Mouse (Mus musculus) embryonic facial prominence, embryonic 11.5 days (tissue): ENCODE data around the gene Zfp367. TPM values are rescaled to one million over a fixed set of nuclear protein-coding genes. Genes with fewer than 3 reads are reported as not detected.

Experiments
- ATAC-seq: fragments of 200-750 bp; cut with Nextera tagmentation; replicated peaks from 2 replicates; pipeline ENCODE4 v1.8.0; 2017; ENCODE audit warnings: low read depth; ENCODE audit not compliant: insufficient number of reproducible peaks, low FRiP score, low TSS enrichment
- DNase-seq: peaks from one replicate; pipeline ENCODE4 v3.0.0-alpha.2; 2015; ENCODE audit warnings: low spot score
- H3K27ac ChIP-seq: fragments of 300-500 bp; sonication (generic); replicated peaks from 2 replicates; pipeline ENCODE4 v1.5.1; 2014; ENCODE audit warnings: mild to moderate bottlenecking, low read depth, low read length, control low read depth
- H3K27me3 ChIP-seq: fragments of 300-500 bp; sonication (generic); 2 replicates; pipeline ENCODE4 v1.6.1; 2014; ENCODE audit warnings: mild to moderate bottlenecking, low read length, moderate library complexity, mixed read lengths; ENCODE audit not compliant: control insufficient read depth, insufficient read depth
- H3K36me3 ChIP-seq: fragments of 300-500 bp; sonication (generic); replicated peaks from 2 replicates; pipeline ENCODE4 v1.6.1; 2014; ENCODE audit warnings: low read depth, mild to moderate bottlenecking, low read length, moderate library complexity, mixed read lengths; ENCODE audit not compliant: control insufficient read depth, insufficient read depth
- H3K4me1 ChIP-seq: fragments of 300-500 bp; sonication (generic); 2 replicates; pipeline ENCODE4 v1.6.1; 2014; ENCODE audit warnings: low read length, mixed read lengths; ENCODE audit not compliant: control insufficient read depth, insufficient read depth
- H3K4me2 ChIP-seq: fragments of 300-500 bp; sonication (generic); 2 replicates; pipeline ENCODE4 v1.6.1; 2014; ENCODE audit warnings: low read depth, mild to moderate bottlenecking, control low read depth, low read length, moderate library complexity
- H3K4me3 ChIP-seq: fragments of 300-500 bp; sonication (generic); 2 replicates; pipeline ENCODE4 v1.5.1; 2014; ENCODE audit warnings: low read depth, low read length, control low read depth
- H3K9ac ChIP-seq: fragments of 300-500 bp; sonication (generic); replicated peaks from 2 replicates; pipeline ENCODE4 v1.6.1; 2014; ENCODE audit warnings: mild to moderate bottlenecking, control low read depth, low read length
- H3K9me3 ChIP-seq: fragments of 300-500 bp; sonication (generic); replicated peaks from 2 replicates; pipeline ENCODE4 v1.6.1; 2016; ENCODE audit warnings: mild to moderate bottlenecking, low read length, inconsistent platforms, mixed read lengths; ENCODE audit not compliant: control insufficient read depth
- WGBS: fragments of 180-500 bp; shearing (Covaris S2); extraction: QIAGEN DNeasy Blood & Tissue Kit; methylation state at CpG from one replicate; pipeline ENCODE4 v1.1.7; 2014; 5-methylcytosine and 5-hydroxymethylcytosine counted together
- polyA plus RNA-seq: library from polyadenylated mRNA; unstranded; fragments of >200 nt; fragmentation: Nextera tagmentation; extraction: Ambion mirVana; gene quantifications from 2 replicates; pipeline ENCODE4 v1.2.1, GENCODE M21; 2014

Zfp367 gene
- polyA plus RNA-seq, 1 experiment from 2014 or later, result 18.7 TPM

GRCm38 (mm10) chr13:64152671-64153082 lies 325 bp downstream of the Zfp367 start:
- H3K9ac ChIP-seq, result peak overlapping the region; percentile 75
- ATAC-seq, result peak; percentile 25; the same call in 1 of the 2 replicates
- H3K4me2 ChIP-seq, result peak overlapping the region; percentile 90
- H3K27me3 ChIP-seq, result no peaks in the 10 kb centered on the region
- no peaks in the 10 kb centered on the region for H3K4me1 ChIP-seq
- peak overlapping the region; percentile 88 for H3K27ac ChIP-seq
- H3K36me3 ChIP-seq, result no peaks in the 10 kb centered on the region
- no peak for DNase-seq
- no peaks in the 10 kb centered on the region for H3K9me3 ChIP-seq
- 0% methylated on average over 60 of the region's 61 CpGs for WGBS
- H3K4me3 ChIP-seq, result peak overlapping the region; percentile 93

- Histone ChIP-seq H3K27me3 (no peaks in the 10 kb centered on the region), H3K4me3 (peak overlapping the region; percentile 93), H3K9ac (peak overlapping the region; percentile 75), H3K4me1 (no peaks in the 10 kb centered on the region), H3K27ac (peak overlapping the region; percentile 88), H3K4me2 (peak overlapping the region; percentile 90), H3K36me3 (no peaks in the 10 kb centered on the region), H3K9me3 (no peaks in the 10 kb centered on the region)
- WGBS, result under 1% methylated on average over 42 of the region's 42 CpGs
- peak; percentile 87 for DNase-seq
- peak; percentile 39 for ATAC-seq
Observed at GRCm38 (mm10) chr13:64152241-64152669, 747 bp downstream of the Zfp367 start.

GRCm38 (mm10) chr13:64150121-64150520 lies 2.9 kb downstream of the Zfp367 start:
- H3K4me3 ChIP-seq, result no peak overlapping the region
- H3K4me1 ChIP-seq, result no peaks in the 10 kb centered on the region
- no peak overlapping the region for H3K27ac ChIP-seq
- 73% methylated on average over 5 of the region's 5 CpGs for WGBS
- ATAC-seq (no peak), DNase-seq (no peak)
- no peaks in the 10 kb centered on the region for H3K27me3 ChIP-seq
- no peak overlapping the region for H3K4me2 ChIP-seq
- H3K9me3 ChIP-seq, result no peaks in the 10 kb centered on the region
- H3K9ac ChIP-seq, result no peak overlapping the region
- H3K36me3 ChIP-seq, result no peaks in the 10 kb centered on the region

- H3K9ac ChIP-seq, result peak overlapping the region; percentile 74
- WGBS, result 43% methylated on average over 15 of the region's 15 CpGs
- H3K4me1 ChIP-seq, result no peaks in the 10 kb centered on the region
- no peak for ATAC-seq
- no peaks in the 10 kb centered on the region for H3K36me3 ChIP-seq
- peak overlapping the region; percentile 55 for H3K4me3 ChIP-seq
- H3K27me3 ChIP-seq, result no peaks in the 10 kb centered on the region
- no peaks in the 10 kb centered on the region for H3K9me3 ChIP-seq
- DNase-seq, result peak; percentile 60
- H3K4me2 ChIP-seq, result peak overlapping the region; percentile 91
- H3K27ac ChIP-seq, result no peak overlapping the region
Observed at GRCm38 (mm10) chr13:64129616-64130375, 23.2 kb downstream of the Zfp367 start.

GRCm38 (mm10) chr13:64128858-64129615 lies 24.0 kb downstream of the Zfp367 start, which contains the start of gene Slc35d2:
Gene Slc35d2, minus strand, starts transcription at chr13:64129368.
- H3K4me3 ChIP-seq, result peak within 1 kb of the TSS; percentile 55
- DNase-seq, result peak; percentile 30
- WGBS, result 8% methylated on average over 44 of the region's 44 CpGs
- no peaks in the 10 kb centered on the region for H3K36me3 ChIP-seq
- H3K9me3 ChIP-seq, result no peaks in the 10 kb centered on the region
- H3K27me3 ChIP-seq, result no peaks in the 10 kb centered on the region
- peak; percentile 45; the same call in 1 of the 2 replicates for ATAC-seq
- H3K4me2 ChIP-seq, result peak within 1 kb of the TSS; percentile 91
- no peak within 1 kb of the TSS for H3K27ac ChIP-seq
- H3K4me1 ChIP-seq, result no peaks in the 10 kb centered on the region
- H3K9ac ChIP-seq, result peak within 1 kb of the TSS; percentile 74

GRCm38 (mm10) chr13:64126316-64126715 lies 26.7 kb downstream of the Zfp367 start:
- no peak overlapping the region for H3K9ac ChIP-seq
- H3K4me2 ChIP-seq, result no peak overlapping the region
- no peaks in the 10 kb centered on the region for H3K9me3 ChIP-seq
- no peaks in the 10 kb centered on the region for H3K36me3 ChIP-seq
- H3K27ac ChIP-seq, result no peak overlapping the region
- WGBS, result 54% methylated on average over 4 of the region's 4 CpGs
- H3K27me3 ChIP-seq, result no peaks in the 10 kb centered on the region
- DNase-seq (peak; percentile 6), ATAC-seq (no peak)
- H3K4me3 ChIP-seq, result no peak overlapping the region
- H3K4me1 ChIP-seq, result no peaks in the 10 kb centered on the region

- Histone ChIP-seq H3K4me3 (no peak overlapping the region), H3K36me3 (no peaks in the 10 kb centered on the region), H3K27ac (no peak overlapping the region), H3K9ac (no peak overlapping the region), H3K4me1 (no peaks in the 10 kb centered on the region), H3K9me3 (no peaks in the 10 kb centered on the region), H3K4me2 (no peak overlapping the region), H3K27me3 (no peaks in the 10 kb centered on the region)
- ATAC-seq (no peak), DNase-seq (no peak)
- WGBS, result 87% methylated on average over 6 of the region's 6 CpGs
Observed at GRCm38 (mm10) chr13:64124886-64125285, 28.1 kb downstream of the Zfp367 start.
